Mouse (Mus musculus) embryonic facial prominence, embryonic 14.5 days (tissue): Measurements from ENCODE around the gene Dip2b. TPM values are rescaled to one million over a fixed set of nuclear protein-coding genes. Genes with fewer than 3 reads are reported as not detected.

ENCODE experiments used
- ATAC-seq: fragments of 200-750 bp; cut with Nextera tagmentation; 2 replicates; pipeline ENCODE4 v1.8.0; 2017; ENCODE audit warnings: low read depth, moderate number of reproducible peaks, moderate TSS enrichment
- DNase-seq: peaks from one replicate; pipeline ENCODE4 v3.0.0-alpha.2; 2015; ENCODE audit warnings: low spot score
- H3K27ac ChIP-seq: fragments of 300-500 bp; sonication (generic); replicated peaks from 2 replicates; pipeline ENCODE4 v1.5.1; 2014; ENCODE audit warnings: low read depth, mild to moderate bottlenecking, low read length, moderate library complexity
- H3K27me3 ChIP-seq: fragments of 300-500 bp; sonication (generic); replicated peaks from 2 replicates; pipeline ENCODE4 v1.6.1; 2014; ENCODE audit warnings: low read length; ENCODE audit not compliant: control insufficient read depth, insufficient read depth
- H3K36me3 ChIP-seq: fragments of 300-500 bp; sonication (generic); 2 replicates; pipeline ENCODE4 v1.6.1; 2014; ENCODE audit warnings: low read length, mixed read lengths; ENCODE audit not compliant: control insufficient read depth, insufficient read depth
- H3K4me1 ChIP-seq: fragments of 300-500 bp; sonication (generic); 2 replicates; pipeline ENCODE4 v1.6.1; 2014; ENCODE audit warnings: antibody characterized with exemption, low read length; ENCODE audit not compliant: control insufficient read depth, insufficient read depth
- H3K4me2 ChIP-seq: fragments of 300-500 bp; sonication (generic); 2 replicates; pipeline ENCODE4 v1.6.1; 2014; ENCODE audit warnings: low read depth, mild to moderate bottlenecking, low read length, moderate library complexity, mixed read lengths
- H3K4me3 ChIP-seq: fragments of 300-500 bp; sonication (generic); 2 replicates; pipeline ENCODE4 v1.5.1; 2014; ENCODE audit warnings: low read depth, mild to moderate bottlenecking, low read length
- H3K9ac ChIP-seq: fragments of 300-500 bp; sonication (generic); 2 replicates; pipeline ENCODE4 v1.6.1; 2014; ENCODE audit warnings: low read depth, mild to moderate bottlenecking, low read length, moderate library complexity, mixed read lengths
- H3K9me3 ChIP-seq: fragments of 300-500 bp; sonication (generic); 2 replicates; pipeline ENCODE4 v1.6.1; 2016; ENCODE audit warnings: low read length; ENCODE audit not compliant: control insufficient read depth
- WGBS: fragments of 180-500 bp; shearing (Covaris S2); extraction: QIAGEN DNeasy Blood & Tissue Kit; methylation state at CpG from one replicate; pipeline ENCODE4 v1.1.7; 2014; 5-methylcytosine and 5-hydroxymethylcytosine counted together
- polyA plus RNA-seq: library from polyadenylated mRNA; unstranded; fragments of >200 nt; fragmentation: Nextera tagmentation; extraction: Ambion mirVana; gene quantifications from 2 replicates; pipeline ENCODE4 v1.2.1, GENCODE M21; 2014

Dip2b gene
- polyA plus RNA-seq, 1 experiment from 2014 or later: 15.3 TPM

DNA sequence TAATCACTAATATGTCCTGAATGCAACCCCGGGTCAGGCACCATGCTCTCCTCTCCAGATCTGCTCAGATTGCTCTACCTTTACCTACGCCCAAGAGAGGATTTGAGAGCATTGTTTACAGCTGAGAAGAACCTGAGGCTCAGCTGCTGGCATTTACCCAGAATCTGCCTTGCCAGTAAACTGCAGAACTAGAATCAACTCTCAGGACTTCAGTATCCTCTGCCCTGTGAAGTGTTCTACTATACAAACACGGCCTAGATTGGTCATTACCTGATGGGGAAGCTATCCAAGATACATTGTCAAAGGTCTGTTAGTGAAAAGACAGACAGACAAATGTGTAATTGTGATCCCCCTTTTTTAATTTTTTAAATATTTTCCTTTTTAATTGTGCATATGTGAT, 138.7 kb downstream of the Dip2b start:
- peaks cover 80% of the 10 kb centered on the region for H3K36me3 ChIP-seq
- H3K4me3 ChIP-seq: no peak overlapping the region
- H3K4me1 ChIP-seq: no peaks in the 10 kb centered on the region
- no peaks in the 10 kb centered on the region for H3K27me3 ChIP-seq
- no peak overlapping the region for H3K4me2 ChIP-seq
- no peak overlapping the region for H3K27ac ChIP-seq
- no peaks in the 10 kb centered on the region for H3K9me3 ChIP-seq
- no peak for ATAC-seq
- no peak overlapping the region for H3K9ac ChIP-seq
- DNase-seq: no peak
- 94% methylated on average over 3 of the region's 3 CpGs for WGBS

DNA sequence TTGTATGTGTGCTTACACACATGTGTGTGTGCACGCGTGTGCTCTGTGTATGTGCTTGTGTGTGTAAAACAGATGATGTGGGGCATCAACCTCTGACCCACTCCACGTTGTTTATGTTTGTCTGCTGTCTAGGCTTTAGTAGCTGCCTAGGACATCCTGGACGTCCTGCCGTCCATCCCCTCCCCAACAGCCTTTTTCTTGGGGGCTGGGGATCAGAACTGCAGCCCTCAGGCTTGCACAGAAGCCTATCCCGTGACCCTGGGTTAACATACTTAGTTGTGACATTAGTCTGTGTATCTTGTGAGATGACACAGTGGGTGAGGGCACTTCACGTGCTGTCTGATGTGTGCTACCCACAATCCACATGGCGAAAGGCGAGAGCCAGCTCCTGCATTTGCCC, 139.1 kb downstream of the Dip2b start:
- no peaks in the 10 kb centered on the region for H3K9me3 ChIP-seq
- no peak overlapping the region for H3K4me3 ChIP-seq
- H3K27ac ChIP-seq: no peak overlapping the region
- ATAC-seq: no peak
- H3K4me1 ChIP-seq: no peaks in the 10 kb centered on the region
- no peak overlapping the region for H3K9ac ChIP-seq
- peaks cover 81% of the 10 kb centered on the region for H3K36me3 ChIP-seq
- H3K4me2 ChIP-seq: no peak overlapping the region
- H3K27me3 ChIP-seq: no peaks in the 10 kb centered on the region
- no peak for DNase-seq
- 84% methylated on average over 9 of the region's 9 CpGs for WGBS

DNA sequence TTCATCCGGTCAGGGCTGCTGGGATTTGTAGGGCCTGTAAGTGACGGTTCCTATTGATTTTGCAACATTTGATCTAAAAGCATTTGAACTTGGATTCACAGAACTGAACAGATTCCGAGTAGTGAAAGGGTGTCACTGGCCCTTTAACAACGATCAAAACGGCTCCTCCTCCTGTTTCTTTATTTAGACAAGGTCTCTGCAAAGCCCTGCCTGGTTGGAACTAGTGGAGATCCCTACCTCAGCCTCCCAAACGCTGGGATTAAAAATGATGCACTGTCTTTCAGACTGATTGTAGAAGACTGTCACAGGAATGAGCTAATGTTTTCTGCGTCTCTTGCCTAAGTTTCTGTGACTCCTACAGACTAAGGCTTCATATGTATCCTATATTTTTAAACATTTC, 140.0 kb downstream of the Dip2b start:
- H3K4me1 ChIP-seq: no peaks in the 10 kb centered on the region
- ATAC-seq (no peak), DNase-seq (no peak)
- no peak overlapping the region for H3K9ac ChIP-seq
- H3K4me2 ChIP-seq: no peak overlapping the region
- H3K9me3 ChIP-seq: no peaks in the 10 kb centered on the region
- no peaks in the 10 kb centered on the region for H3K27me3 ChIP-seq
- H3K36me3 ChIP-seq: peaks cover 81% of the 10 kb centered on the region
- H3K27ac ChIP-seq: no peak overlapping the region
- no peak overlapping the region for H3K4me3 ChIP-seq
- 64% methylated on average over 7 of the region's 7 CpGs for WGBS

DNA sequence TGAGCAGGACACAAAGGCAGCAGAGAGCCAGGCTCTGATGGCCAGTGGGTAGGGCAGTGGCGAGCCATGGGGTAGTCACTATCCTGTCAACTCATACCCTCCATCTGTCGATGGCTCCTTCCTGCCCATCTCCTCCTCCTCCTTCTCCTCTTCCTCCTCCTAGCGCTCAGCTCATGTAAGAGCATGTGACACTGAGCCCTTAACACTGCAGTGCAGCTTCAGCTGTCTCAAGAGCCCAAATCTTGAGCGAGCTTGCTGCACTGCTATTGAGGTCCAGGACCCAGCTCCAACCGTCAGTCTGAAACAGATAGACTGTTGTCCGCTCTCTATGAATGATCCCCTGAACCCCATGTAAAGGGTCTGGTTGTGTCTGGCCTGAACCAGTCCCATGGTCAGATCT, 141.2 kb downstream of the Dip2b start:
- WGBS: 92% methylated on average over 6 of the region's 6 CpGs
- Histone ChIP-seq H3K9me3 (no peaks in the 10 kb centered on the region), H3K27me3 (no peaks in the 10 kb centered on the region), H3K36me3 (peaks cover 77% of the 10 kb centered on the region), H3K27ac (no peak overlapping the region), H3K4me2 (no peak overlapping the region), H3K4me1 (no peaks in the 10 kb centered on the region), H3K4me3 (no peak overlapping the region), H3K9ac (no peak overlapping the region)
- ATAC-seq: no peak
- DNase-seq: no peak

DNA sequence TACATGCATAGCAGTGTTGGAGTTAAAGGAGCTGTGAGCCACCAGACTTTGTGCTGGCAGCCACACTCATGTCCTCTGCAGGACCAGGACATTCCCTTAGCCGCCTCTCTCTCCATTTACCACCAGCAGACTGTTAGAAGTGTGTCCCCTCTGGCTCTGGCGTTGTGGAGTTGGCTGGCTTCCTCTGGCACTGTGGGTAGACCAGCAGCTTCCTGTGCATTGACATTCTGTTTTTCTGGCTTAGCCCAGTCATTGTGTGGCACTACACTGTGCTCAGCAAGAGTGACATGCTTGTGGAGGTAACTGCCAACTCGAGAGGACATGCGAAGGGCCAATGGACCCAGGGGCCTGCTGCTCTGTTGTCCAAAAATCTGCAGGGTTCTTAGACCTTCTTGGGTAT, 141.8 kb downstream of the Dip2b start:
- ATAC-seq: no peak
- no peak overlapping the region for H3K4me2 ChIP-seq
- DNase-seq: no peak
- no peaks in the 10 kb centered on the region for H3K27me3 ChIP-seq
- H3K4me3 ChIP-seq: no peak overlapping the region
- H3K4me1 ChIP-seq: no peaks in the 10 kb centered on the region
- peaks cover 75% of the 10 kb centered on the region for H3K36me3 ChIP-seq
- no peak overlapping the region for H3K27ac ChIP-seq
- 91% methylated on average over 4 of the region's 4 CpGs for WGBS
- H3K9me3 ChIP-seq: no peaks in the 10 kb centered on the region
- H3K9ac ChIP-seq: no peak overlapping the region

DNA sequence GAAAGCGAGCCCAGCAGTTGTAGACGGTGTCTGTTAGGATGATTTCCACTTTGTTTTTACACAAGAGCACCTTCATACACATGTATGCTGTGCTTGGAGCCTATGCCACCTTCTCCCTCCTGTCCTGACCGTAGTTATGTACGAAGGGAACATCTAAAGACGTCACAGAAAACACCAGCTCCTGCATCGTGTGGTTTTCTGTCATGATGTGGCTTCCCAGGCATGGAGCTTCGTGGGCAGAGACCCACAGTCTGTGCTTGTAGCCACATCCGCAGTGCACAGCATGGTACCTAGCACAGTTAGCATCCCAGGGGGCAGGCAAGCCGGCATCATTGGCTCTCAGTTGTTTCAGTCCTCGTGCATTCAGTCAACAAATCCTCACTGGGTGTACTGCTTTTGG, 143.4 kb downstream of the Dip2b start:
- no peak overlapping the region for H3K9ac ChIP-seq
- no peak overlapping the region for H3K4me3 ChIP-seq
- ATAC-seq (no peak), DNase-seq (no peak)
- H3K4me2 ChIP-seq: no peak overlapping the region
- no peaks in the 10 kb centered on the region for H3K9me3 ChIP-seq
- no peak overlapping the region for H3K27ac ChIP-seq
- no peaks in the 10 kb centered on the region for H3K4me1 ChIP-seq
- 83% methylated on average over 10 of the region's 10 CpGs for WGBS
- no peaks in the 10 kb centered on the region for H3K27me3 ChIP-seq
- peaks cover 82% of the 10 kb centered on the region for H3K36me3 ChIP-seq

DNA sequence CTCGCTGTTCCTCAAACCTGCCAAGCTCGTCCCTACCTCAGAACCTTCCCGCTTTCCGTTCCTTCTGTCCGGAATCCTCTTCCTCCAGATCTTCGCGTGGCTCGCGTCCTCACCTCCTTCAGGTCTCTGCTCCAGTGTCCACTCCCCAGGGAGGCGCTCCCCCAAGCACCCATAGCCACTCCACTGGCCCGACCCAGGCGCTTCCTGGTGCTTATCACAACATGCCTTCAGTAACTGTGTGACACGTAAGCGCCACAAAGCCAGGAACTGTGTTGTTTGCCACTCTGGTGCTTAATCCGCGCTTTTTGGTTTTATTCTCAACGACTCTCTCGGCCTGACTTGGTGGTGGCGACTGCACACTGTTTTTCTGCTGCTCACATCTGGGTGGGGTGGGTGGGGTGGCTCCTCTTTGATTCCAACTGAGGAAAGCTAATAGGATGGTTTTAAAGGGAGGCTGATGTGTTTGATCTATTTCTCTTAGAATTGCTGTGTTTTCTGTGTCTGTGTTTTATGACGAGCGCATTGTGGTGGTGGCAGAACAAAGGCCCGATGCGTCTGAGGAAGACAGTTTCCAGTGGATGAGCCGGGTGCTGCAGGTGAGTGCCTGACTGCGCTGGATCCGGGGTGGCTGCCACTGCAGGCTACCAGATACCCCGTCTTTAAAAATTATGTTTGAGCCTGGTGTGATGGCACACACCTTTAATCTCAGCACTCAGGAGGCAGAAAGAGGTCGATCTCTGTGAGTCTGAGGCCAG, 144.2 kb downstream of the Dip2b start:
- H3K4me2 ChIP-seq: no peak overlapping the region
- no peak overlapping the region; the same call in 1 of the 2 replicates for H3K9ac ChIP-seq
- H3K4me1 ChIP-seq: no peaks in the 10 kb centered on the region
- H3K9me3 ChIP-seq: no peaks in the 10 kb centered on the region
- 90% methylated on average over 28 of the region's 28 CpGs for WGBS
- H3K4me3 ChIP-seq: no peak overlapping the region
- no peak overlapping the region for H3K27ac ChIP-seq
- peaks cover 84% of the 10 kb centered on the region for H3K36me3 ChIP-seq
- ATAC-seq (no peak), DNase-seq (no peak)
- H3K27me3 ChIP-seq: no peaks in the 10 kb centered on the region

DNA sequence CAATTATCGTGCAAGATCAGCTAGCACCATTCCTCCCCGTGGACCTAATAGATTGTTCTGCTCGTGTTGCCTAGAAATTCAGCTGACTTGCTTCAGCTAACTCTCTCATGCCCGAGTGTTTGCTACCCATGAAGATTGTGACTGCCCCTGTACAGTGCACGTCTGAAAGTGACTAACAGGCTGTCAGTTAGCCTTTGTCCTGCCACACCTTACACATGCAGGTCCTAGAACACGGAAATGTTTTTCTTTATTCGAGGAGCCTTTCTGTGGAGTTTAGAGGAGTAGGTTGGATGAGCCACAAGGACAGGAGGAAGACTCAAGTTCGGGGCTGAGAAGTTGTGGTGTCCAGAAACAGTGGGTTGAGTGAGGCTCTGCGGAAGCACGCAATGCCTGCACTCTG, 145.0 kb downstream of the Dip2b start:
- Histone ChIP-seq H3K4me2 (no peak overlapping the region), H3K9me3 (no peaks in the 10 kb centered on the region), H3K4me1 (no peaks in the 10 kb centered on the region), H3K27ac (no peak overlapping the region), H3K9ac (no peak overlapping the region), H3K4me3 (no peak overlapping the region), H3K36me3 (peaks cover 83% of the 10 kb centered on the region), H3K27me3 (no peaks in the 10 kb centered on the region)
- WGBS: 89% methylated on average over 10 of the region's 10 CpGs
- ATAC-seq: no peak
- DNase-seq: no peak

DNA sequence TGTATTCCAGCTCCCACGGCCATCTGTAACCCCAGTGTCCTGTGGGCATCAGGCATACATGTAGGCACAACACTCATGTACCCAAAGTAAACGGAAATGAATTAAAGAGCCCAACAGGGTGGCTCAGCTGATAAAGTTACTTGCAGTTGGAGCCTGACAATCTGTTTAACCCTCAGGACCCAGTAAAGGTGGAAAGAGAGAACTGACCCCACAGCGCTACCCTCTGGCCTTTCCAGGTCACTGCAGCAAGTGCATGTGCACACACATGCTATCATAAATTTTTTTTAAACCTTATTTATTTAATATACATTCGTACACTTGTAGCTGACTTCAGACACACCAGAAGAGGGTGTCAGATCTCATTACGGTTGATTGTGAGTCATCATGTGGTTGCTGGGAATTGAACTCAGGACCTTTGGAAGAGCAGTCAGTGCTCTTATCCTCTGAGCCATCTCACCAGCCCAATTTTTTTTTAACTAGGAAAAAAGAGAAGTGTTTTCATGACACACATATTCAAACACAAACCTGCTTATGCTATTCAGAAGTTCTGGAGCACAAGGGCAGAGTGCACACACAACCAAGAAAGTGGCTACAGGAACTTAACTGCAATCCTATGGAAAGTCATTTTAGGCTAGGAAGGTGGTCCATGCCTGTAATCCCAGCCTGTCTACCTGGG, 146.5 kb downstream of the Dip2b start:
- Histone ChIP-seq H3K4me3 (no peak overlapping the region), H3K9me3 (no peaks in the 10 kb centered on the region), H3K4me1 (no peaks in the 10 kb centered on the region), H3K36me3 (peaks cover 86% of the 10 kb centered on the region), H3K9ac (no peak overlapping the region), H3K27me3 (no peaks in the 10 kb centered on the region), H3K4me2 (no peak overlapping the region), H3K27ac (no peak overlapping the region)
- DNase-seq (no peak), ATAC-seq (no peak)
- WGBS: 75% methylated on average over 5 of the region's 5 CpGs
